ENCODE assay signal across 19 mouse cellular contexts in genomic region chr3:127630190-127630589, GRCm38 (mm10). TPM values are rescaled to one million over a fixed set of nuclear protein-coding genes. Genes with fewer than 3 reads are reported as not detected.
"Had no signal": no experiment of that assay in that cellular context is flagged by ENCODE, and none has a peak within 500 bp of the region (broad histone marks: within the 10 kb centered on the region; RNA-seq: fewer than 3 reads in every experiment).

No protein-coding gene starts in this region.

- H3K9ac ChIP-seq: limb, embryonic 12.5 days; liver, embryonic 13.5 days; liver, postnatal 0 days; lung, embryonic 15.5 days; midbrain, embryonic 13.5 days; neural tube, embryonic 12.5 days had no signal

- H3K4me3 ChIP-seq: left cerebral cortex, adult 2 months; limb, embryonic 12.5 days; liver, embryonic 13.5 days; lung, embryonic 15.5 days; midbrain, embryonic 13.5 days; myocyte; neural tube, embryonic 12.5 days had no signal

- ATAC-seq: liver, postnatal 0 days; midbrain, embryonic 13.5 days had no signal

- DNase-seq: kidney, adult 18-20 months; kidney, postnatal 25 days; liver; liver, embryonic 13.5 days; liver, postnatal 0 days; lung, postnatal 14 days; right cerebral cortex, adult 18-20 months; right cerebral cortex, postnatal 25 days; thymus, postnatal 4 days had no signal

- H3K36me3 ChIP-seq: limb, embryonic 12.5 days; liver, embryonic 13.5 days; lung, embryonic 15.5 days; midbrain, embryonic 13.5 days; neural tube, embryonic 12.5 days had no signal

- H3K27ac ChIP-seq: left cerebral cortex, adult 2 months; limb, embryonic 12.5 days; liver, embryonic 13.5 days; lung, embryonic 15.5 days; macrophage; neural tube, embryonic 12.5 days; stomach, postnatal 0 days had no signal

- H3K4me2 ChIP-seq: limb, embryonic 12.5 days; liver, embryonic 13.5 days; lung, embryonic 15.5 days; neural tube, embryonic 12.5 days had no signal

- H3K9me3 ChIP-seq: limb, embryonic 12.5 days; liver, embryonic 13.5 days; lung, embryonic 15.5 days; midbrain, embryonic 13.5 days; neural tube, embryonic 12.5 days had no signal

RNA-seq across cellular contexts. Expression of gene Neurog2, which starts 2.7 kb away (rescaled TPM):
- polyA plus RNA-seq: kidney, embryonic 16.5 days; limb, embryonic 12.5 days; liver, embryonic 13.5 days; liver, postnatal 0 days; lung, embryonic 15.5 days; macrophage; myocyte; small intestine, adult 2 months; stomach, postnatal 0 days had no signal
